Mouse (Mus musculus) T-helper 1 cell (primary cell): ENCODE data around the gene Rassf1.

Experiments used
- in situ Hi-C: fragments of 300-600 bp; cut with MboI, MseI; formaldehyde crosslinking; loops from one replicate; pipeline ENCODE4 v1.15.1; 2025; ENCODE audit warnings: high pct_unique_total_duplicates

The Rassf1 gene

GRCm38 (mm10) chr9:107554319-107554825 is 3.0 kb downstream of the Rassf1 start:
- in situ Hi-C loops: loop anchor here (10.0 to 25.0 kb wide), 2 partner anchors 660 to 1367 kb away; partner anchors contain the start of genes Manf and Ppm1m

GRCm38 (mm10) chr9:107555031-107555457 is 3.7 kb downstream of the Rassf1 start:
- in situ Hi-C loops: loop anchor here (10.0 to 25.0 kb wide), 2 partner anchors 660 to 1368 kb away; partner anchors contain the start of genes Manf and Ppm1m

GRCm38 (mm10) chr9:107555701-107556100 is 4.3 kb downstream of the Rassf1 start:
- in situ Hi-C loops: loop anchor here (10.0 to 25.0 kb wide), 2 partner anchors 661 to 1368 kb away; partner anchors contain the start of genes Manf and Ppm1m

- in situ Hi-C loops: loop anchor here (10.0 to 25.0 kb wide), 2 partner anchors 662 to 1369 kb away; partner anchors contain the start of genes Manf and Ppm1m
These were observed 5.0 kb downstream of the Rassf1 start for GRCm38 (mm10) chr9:107556346-107556745.

GRCm38 (mm10) chr9:107563029-107563581 is 11.8 kb downstream of the Rassf1 start, which contains the start of gene Tusc2:
Tusc2 (plus strand) TSS chr9:107563255.
- in situ Hi-C loops: loop anchor here (25.0 kb wide), 1 partner anchor 1376 kb away; the partner anchor contains the start of gene Ppm1m

- in situ Hi-C loops: loop anchor here (25.0 kb wide), 1 partner anchor 1378 kb away; the partner anchor contains the start of gene Ppm1m
These were observed 14.2 kb downstream of the Rassf1 start for GRCm38 (mm10) chr9:107565556-107565955.

- in situ Hi-C loops: loop anchor here (25.0 kb wide), 1 partner anchor 1379 kb away; the partner anchor contains the start of gene Ppm1m
These were observed 14.8 kb downstream of the Rassf1 start for GRCm38 (mm10) chr9:107566041-107566709.

- in situ Hi-C loops: loop anchor here (25.0 kb wide), 1 partner anchor 1380 kb away; the partner anchor contains the start of gene Ppm1m
These were observed 15.5 kb downstream of the Rassf1 start for GRCm38 (mm10) chr9:107566855-107567254.

- in situ Hi-C loops: loop anchor here (25.0 kb wide), 1 partner anchor 1381 kb away; the partner anchor contains the start of gene Ppm1m
These were observed 16.5 kb downstream of the Rassf1 start, which contains the start of gene Hyal2 for GRCm38 (mm10) chr9:107567702-107568319. Hyal2 (plus strand) TSS chr9:107567945.

GRCm38 (mm10) chr9:107568331-107569261 is 17.2 kb downstream of the Rassf1 start:
- in situ Hi-C loops: loop anchor here (25.0 kb wide), 1 partner anchor 1381 kb away; the partner anchor contains the start of gene Ppm1m

- in situ Hi-C loops: loop anchor here (25.0 kb wide), 1 partner anchor 1382 kb away; the partner anchor contains the start of gene Ppm1m
These were observed 17.9 kb downstream of the Rassf1 start for GRCm38 (mm10) chr9:107569270-107569669.

- in situ Hi-C loops: loop anchor here (25.0 kb wide), 1 partner anchor 1383 kb away; the partner anchor contains the start of gene Ppm1m
These were observed 18.7 kb downstream of the Rassf1 start for GRCm38 (mm10) chr9:107570016-107570415.

- in situ Hi-C loops: loop anchor here (25.0 kb wide), 1 partner anchor 1384 kb away; the partner anchor contains the start of gene Ppm1m
These were observed 19.5 kb downstream of the Rassf1 start for GRCm38 (mm10) chr9:107570845-107571244.

- in situ Hi-C loops: loop anchor here (25.0 kb wide), 1 partner anchor 1384 kb away; the partner anchor contains the start of gene Ppm1m
These were observed 20.4 kb downstream of the Rassf1 start for GRCm38 (mm10) chr9:107571534-107572326.

- in situ Hi-C loops: loop anchor here (25.0 kb wide), 1 partner anchor 1385 kb away; the partner anchor contains the start of gene Ppm1m
These were observed 20.9 kb downstream of the Rassf1 start for GRCm38 (mm10) chr9:107572327-107572662.

GRCm38 (mm10) chr9:107573774-107574173 is 22.4 kb downstream of the Rassf1 start:
- in situ Hi-C loops: loop anchor here (25.0 kb wide), 1 partner anchor 1386 kb away; the partner anchor contains the start of gene Ppm1m

- in situ Hi-C loops: no loop called here
These were observed 24.4 kb downstream of the Rassf1 start for GRCm38 (mm10) chr9:107575579-107576356.
